ENCODE assay signal across 9 mouse cellular contexts in the genomic region with DNA sequence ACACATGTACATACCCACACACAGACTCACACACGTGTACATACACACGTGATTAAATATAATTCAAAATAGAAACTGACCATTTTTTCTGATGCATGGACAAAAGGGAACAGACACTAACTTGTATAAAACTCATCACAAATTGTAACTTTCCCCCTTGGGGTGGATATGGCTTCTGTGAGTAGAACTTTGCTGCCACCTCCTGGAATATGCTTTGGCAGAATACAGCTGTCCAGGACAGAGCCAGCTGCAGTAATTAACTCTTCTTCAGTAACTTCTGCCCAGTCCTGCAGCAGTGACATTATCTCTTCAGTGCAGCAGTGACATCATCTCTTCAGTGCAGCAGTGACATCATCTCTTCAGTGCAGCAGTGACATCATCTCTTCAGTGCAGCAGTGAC. TPM values are rescaled to one million over a fixed set of nuclear protein-coding genes. Genes with fewer than 3 reads are reported as not detected.
DNase-seq lines count a peak whose midpoint lies in the region; ATAC-seq and TF ChIP-seq lines count a peak whose summit lies in the region.
"Had no signal": no experiment of that assay in that cellular context is flagged by ENCODE, and none has a peak within 500 bp of the region (broad histone marks: within the 10 kb centered on the region; RNA-seq: fewer than 3 reads in every experiment).

No protein-coding gene starts in this region.

- peaks cover 4% of the 10 kb centered on the region; the same call in 1 of the 2 replicates for H3K9me3 ChIP-seq in kidney, embryonic 14.5 days (ENCODE audit: control insufficient read depth, low read length)
- peaks cover 13% of the 10 kb centered on the region for H3K9me3 ChIP-seq in E14TG2a.4 (ENCODE audit: low read length)
- no peaks in the 10 kb centered on the region; the same call in 1 of the 2 replicates for H3K9me3 ChIP-seq in kidney, embryonic 15.5 days (replicated peaks)
- 0 out of 2 replicates have a peak, but pooled peaks cover 4% of the 10 kb centered on the region for H3K9me3 ChIP-seq in midbrain, postnatal 0 days (ENCODE audit: low read length)
- H3K9me3 ChIP-seq: liver, embryonic 15.5 days had no signal

- peak; percentile 24; the same call in 1 of the 2 replicates for TF ChIP-seq CTCF in E14TG2a.4 (conservative IDR thresholded peaks at IDR 0.05; ENCODE audit: low read length)
- TF ChIP-seq CTCF in midbrain, postnatal 0 days (IDR thresholded peaks at IDR 0.05): peak; percentile 79

- H3K9ac ChIP-seq in kidney, embryonic 14.5 days (ENCODE audit: low read depth, low read length): no peak overlapping the region
- no peak overlapping the region for H3K9ac ChIP-seq in kidney, embryonic 15.5 days
- H3K9ac ChIP-seq in midbrain, postnatal 0 days (replicated peaks; ENCODE audit: low read length, poor library complexity, severe bottlenecking): no peak overlapping the region
- H3K9ac ChIP-seq: liver, embryonic 15.5 days had no signal

- H3K4me3 ChIP-seq in kidney, embryonic 14.5 days (ENCODE audit: low read length): no peak overlapping the region
- no peak overlapping the region for H3K4me3 ChIP-seq in E14TG2a.4 (replicated peaks; ENCODE audit: low read length)
- H3K4me3 ChIP-seq in kidney, embryonic 15.5 days (replicated peaks): no peak overlapping the region
- no peak overlapping the region for H3K4me3 ChIP-seq in midbrain, postnatal 0 days (ENCODE audit: low read depth, low read length)
- H3K4me3 ChIP-seq: liver, embryonic 15.5 days had no signal

- H3K27ac ChIP-seq in kidney, embryonic 14.5 days (ENCODE audit: low read depth, low read length): no peak overlapping the region
- H3K27ac ChIP-seq in kidney, embryonic 15.5 days: no peak overlapping the region
- H3K27ac ChIP-seq in midbrain, postnatal 0 days (ENCODE audit: low read depth, low read length): no peak overlapping the region
- H3K27ac ChIP-seq: liver, embryonic 15.5 days had no signal

- no peak for DNase-seq in kidney, adult 18-20 months
- peak; percentile 47 for DNase-seq in brain, adult 2 months (ENCODE audit: low read depth, low spot score)
- peak; percentile 69 for DNase-seq in midbrain, postnatal 0 days (ENCODE audit: low spot score)
- no peak for DNase-seq in ovary, postnatal 10 days (ENCODE audit: low spot score)
- no peak for DNase-seq in cerebellum, adult 18-20 months

- H3K27me3 ChIP-seq in kidney, embryonic 14.5 days (ENCODE audit: control insufficient read depth, insufficient read depth, low read length): no peaks in the 10 kb centered on the region
- H3K27me3 ChIP-seq in E14TG2a.4 (ENCODE audit: insufficient read depth, low read length): no peaks in the 10 kb centered on the region
- H3K27me3 ChIP-seq in kidney, embryonic 15.5 days: no peaks in the 10 kb centered on the region
- H3K27me3 ChIP-seq in midbrain, postnatal 0 days (ENCODE audit: insufficient read depth, low read length): no peaks in the 10 kb centered on the region
- H3K27me3 ChIP-seq: liver, embryonic 15.5 days had no signal

- H3K4me2 ChIP-seq in kidney, embryonic 14.5 days (replicated peaks; ENCODE audit: low read depth, low read length): no peak overlapping the region
- H3K4me2 ChIP-seq in kidney, embryonic 15.5 days: no peak overlapping the region
- H3K4me2 ChIP-seq in midbrain, postnatal 0 days (ENCODE audit: low read depth, low read length, poor library complexity, severe bottlenecking): no peak overlapping the region
- H3K4me2 ChIP-seq: liver, embryonic 15.5 days had no signal

- ATAC-seq in kidney, embryonic 14.5 days (ENCODE audit: low FRiP score, low TSS enrichment): peak; percentile 84
- 0 out of 2 replicates have a peak, but pooled peaks have one; percentile 52 for ATAC-seq in kidney, embryonic 15.5 days (replicated peaks; ENCODE audit: low FRiP score)
- ATAC-seq in midbrain, postnatal 0 days (ENCODE audit: low FRiP score): peak; percentile 79

- no peaks in the 10 kb centered on the region for H3K4me1 ChIP-seq in kidney, embryonic 14.5 days (ENCODE audit: control insufficient read depth, insufficient read depth, low read length)
- H3K4me1 ChIP-seq in E14TG2a.4 (replicated peaks; ENCODE audit: low read depth, low read length): 0 out of 2 replicates have a peak, but pooled peaks cover 4% of the 10 kb centered on the region
- 0 out of 2 replicates have a peak, but pooled peaks cover 2% of the 10 kb centered on the region for H3K4me1 ChIP-seq in kidney, embryonic 15.5 days
- H3K4me1 ChIP-seq in midbrain, postnatal 0 days (ENCODE audit: insufficient read depth, low read length): no peaks in the 10 kb centered on the region
- H3K4me1 ChIP-seq: liver, embryonic 15.5 days had no signal

- 67% methylated on average over 2 of the region's 2 CpGs for WGBS in kidney, embryonic 14.5 days
- 53% methylated on average over 2 of the region's 2 CpGs for WGBS in kidney, embryonic 15.5 days
- WGBS in midbrain, postnatal 0 days: 65% methylated on average over 2 of the region's 2 CpGs

- no peaks in the 10 kb centered on the region for H3K36me3 ChIP-seq in kidney, embryonic 14.5 days (ENCODE audit: control insufficient read depth, insufficient read depth, low read length)
- no peaks in the 10 kb centered on the region for H3K36me3 ChIP-seq in E14TG2a.4 (ENCODE audit: insufficient read depth, low read length)
- no peaks in the 10 kb centered on the region for H3K36me3 ChIP-seq in kidney, embryonic 15.5 days
- no peaks in the 10 kb centered on the region; the same call in 1 of the 2 replicates for H3K36me3 ChIP-seq in midbrain, postnatal 0 days (ENCODE audit: insufficient read depth, low read length)
- H3K36me3 ChIP-seq: liver, embryonic 15.5 days had no signal

RNA-seq across cellular contexts. Expression of a gene that starts 15.7 kb away (rescaled TPM):
- not detected in 2 replicates for polyA plus RNA-seq in kidney, embryonic 14.5 days (2014; fragmentation: Nextera tagmentation; extraction: Ambion mirVana)
- polyA plus RNA-seq in kidney, embryonic 15.5 days (2015; fragmentation: Nextera tagmentation; extraction: Ambion mirVana): not detected in 2 replicates
- 0.38 and 0.55 TPM in 2 replicates for total RNA-seq in midbrain, postnatal 0 days (2014; rRNA removed)
- polyA plus RNA-seq in midbrain, postnatal 0 days (2015; fragmentation: Nextera tagmentation; extraction: Ambion mirVana): 0.35 and 0.38 TPM in 2 replicates
- polyA plus RNA-seq: liver, embryonic 15.5 days had no signal

RNA-seq across cellular contexts. Expression of a gene that starts 40.1 kb away (rescaled TPM):
- 49.9 and 56.9 TPM in 2 replicates for polyA plus RNA-seq in kidney, embryonic 14.5 days (2014; fragmentation: Nextera tagmentation; extraction: Ambion mirVana)
- 78.5 and 81.7 TPM in 2 replicates for polyA plus RNA-seq in kidney, embryonic 15.5 days (2015; fragmentation: Nextera tagmentation; extraction: Ambion mirVana)
- 36.2 and 42.7 TPM in 2 replicates for total RNA-seq in midbrain, postnatal 0 days (2014; rRNA removed)
- polyA plus RNA-seq in midbrain, postnatal 0 days (2015; fragmentation: Nextera tagmentation; extraction: Ambion mirVana): 66.8 and 67.5 TPM in 2 replicates

RNA-seq across cellular contexts. Expression of a gene that starts 40.7 kb away (rescaled TPM):
- 0.79 and 1.3 TPM in 2 replicates for polyA plus RNA-seq in kidney, embryonic 14.5 days (2014; fragmentation: Nextera tagmentation; extraction: Ambion mirVana)
- polyA plus RNA-seq in kidney, embryonic 15.5 days (2015; fragmentation: Nextera tagmentation; extraction: Ambion mirVana): 1.1 and 1.8 TPM in 2 replicates
- total RNA-seq in midbrain, postnatal 0 days (2014; rRNA removed): 20.3 and 26.1 TPM in 2 replicates
- 32.4 and 33.8 TPM in 2 replicates for polyA plus RNA-seq in midbrain, postnatal 0 days (2015; fragmentation: Nextera tagmentation; extraction: Ambion mirVana)

Comparison
In these comparisons a context has a peak if more than half of its experiments do, and no peak if none do; other contexts are left out.
1. DNase-seq: peak in brain, adult 2 months (single experiment) and midbrain, postnatal 0 days (single experiment); none in kidney, adult 18-20 months (single experiment), ovary, postnatal 10 days (single experiment) and cerebellum, adult 18-20 months (0 of 2).
2. RNA of a gene that starts 40.7 kb away (polyA plus RNA-seq): 32.4 to 33.8 TPM in midbrain, postnatal 0 days; 1.1 to 1.8 TPM in kidney, embryonic 15.5 days and 0.79 to 1.3 TPM in kidney, embryonic 14.5 days; every median in the first group is over 10 times any median in the second.
3. Peak in every context shown above with its lines, with median percentiles within 50 percentile points of each other: ATAC-seq.